Mouse (Mus musculus): ENCODE results near the gene Gm28897. TPM values are rescaled to one million over a fixed set of nuclear protein-coding genes. Genes with fewer than 3 reads are reported as not detected.
"Not testable (repeated sequence)": the region's sequence is repeated elsewhere in the genome, so short reads cannot be mapped to it uniquely, and the experiment has no call there.

The Gm28897 gene
- polyA plus RNA-seq (2016; fragmentation: Nextera tagmentation; extraction: Ambion mirVana): not detected in 2 replicates

GRCm38 (mm10) chrY:80926695-80927094 lies at the start of gene Gm28897:
Gene Gm28897 (plus strand): TSS chrY:80926995.
- not testable (repeated sequence) for H3K27ac ChIP-seq (replicated peaks); ATAC-seq (ENCODE audit: low FRiP score, low read depth); H3K36me3 ChIP-seq; H3K4me1 ChIP-seq; H3K4me2 ChIP-seq (replicated peaks); H3K4me3 ChIP-seq; H3K9me3 ChIP-seq; H3K27me3 ChIP-seq; H3K9ac ChIP-seq (replicated peaks)
- no CpG with 5 or more reads among the region's 6 CpGs for WGBS

Measured in midbrain, embryonic 12.5 days (tissue).